Mouse (Mus musculus) thymus, adult 2 months (tissue): ENCODE data around the gene Dapl1. TPM values are rescaled to one million over a fixed set of nuclear protein-coding genes. Genes with fewer than 3 reads are reported as not detected.

Experiments
- DNase-seq: peaks from one replicate; pipeline ENCODE4 v3.0.0; 2021
- H3K27ac ChIP-seq: fragments of 200-500 bp; 2 replicates; pipeline ENCODE4 v1.5.1; 2012; ENCODE audit warnings: low read length, control low read depth; ENCODE audit not compliant: control insufficient read depth, insufficient read depth
- H3K27me3 ChIP-seq: fragments of 200-500 bp; 2 replicates; pipeline ENCODE4 v1.6.1; 2012; ENCODE audit warnings: mild to moderate bottlenecking, low read length, moderate library complexity, mixed read lengths; ENCODE audit not compliant: control insufficient read depth, insufficient read depth
- H3K36me3 ChIP-seq: fragments of 200-500 bp; 2 replicates; pipeline ENCODE4 v1.6.1; 2012; ENCODE audit warnings: mild to moderate bottlenecking, low read length, moderate library complexity; ENCODE audit not compliant: control insufficient read depth, insufficient read depth
- H3K4me1 ChIP-seq: fragments of 200-500 bp; replicated peaks from 2 replicates; pipeline ENCODE4 v1.6.1; 2012; ENCODE audit warnings: low read length; ENCODE audit not compliant: control insufficient read depth, insufficient read depth
- H3K4me3 ChIP-seq: fragments of 200-500 bp; 2 replicates; pipeline ENCODE4 v1.5.1; 2012; ENCODE audit warnings: mild to moderate bottlenecking, low read length, control low read depth, moderate library complexity; ENCODE audit not compliant: control insufficient read depth, insufficient read depth
- CTCF ChIP-seq: fragments of 200-500 bp; IDR thresholded peaks from 2 replicates; pipeline ENCODE4 v1.5.1; 2012; ENCODE audit warnings: mild to moderate bottlenecking, control low read depth, low read length, moderate library complexity, borderline replicate concordance; ENCODE audit not compliant: control insufficient read depth, poor library complexity, insufficient read depth; ENCODE audit errors: extremely low read depth
- POLR2A ChIP-seq: fragments of 200-500 bp; IDR thresholded peaks from 2 replicates; pipeline ENCODE4 v1.6.1; 2012; ENCODE audit warnings: mild to moderate bottlenecking, low read length, control low read depth, moderate library complexity; ENCODE audit not compliant: control insufficient read depth, poor library complexity, insufficient read depth; ENCODE audit errors: extremely low read depth
- WGBS: fragments of 180-500 bp; shearing (Covaris S2); methylation state at CpG from one replicate; pipeline ENCODE4 v1.1.7; 2018; 5-methylcytosine and 5-hydroxymethylcytosine counted together
- polyA plus RNA-seq: library from polyadenylated mRNA; depleted of rRNA; stranded (reverse); fragments of >200 nt; gene quantifications from 2 replicates; pipeline ENCODE4 v1.2.3, GENCODE M21; 2012; rRNA removed

Dapl1 gene
- 4.1 and 4.7 TPM in 2 replicates for polyA plus RNA-seq

- H3K4me1 ChIP-seq: peaks cover 13% of the 10 kb centered on the region
- WGBS: 90% methylated on average over 9 of the region's 9 CpGs
- no peaks in the 10 kb centered on the region for H3K36me3 ChIP-seq
- no peak within 1 kb of the TSS for H3K27ac ChIP-seq
- no peak for DNase-seq
- H3K4me3 ChIP-seq: no peak within 1 kb of the TSS
- TF ChIP-seq CTCF (no peak), POLR2A (no peak)
- no peaks in the 10 kb centered on the region for H3K27me3 ChIP-seq
These were observed at the start of gene Dapl1 for GRCm38 (mm10) chr2:59484438-59484837. Gene Dapl1, plus strand, starts transcription at chr2:59484653.

GRCm38 (mm10) chr2:59434820-59435219 is 49.6 kb upstream of the Dapl1 start:
- H3K4me1 ChIP-seq: peaks cover 15% of the 10 kb centered on the region
- H3K4me3 ChIP-seq: no peak overlapping the region
- 94% methylated on average over 9 of the region's 9 CpGs for WGBS
- no peak for TF ChIP-seq POLR2A
- TF ChIP-seq CTCF: no peak
- no peaks in the 10 kb centered on the region for H3K27me3 ChIP-seq
- no peak overlapping the region for H3K27ac ChIP-seq
- no peak for DNase-seq
- no peaks in the 10 kb centered on the region for H3K36me3 ChIP-seq

GRCm38 (mm10) chr2:59437684-59438393 is 46.6 kb upstream of the Dapl1 start:
- no peaks in the 10 kb centered on the region for H3K27me3 ChIP-seq
- H3K27ac ChIP-seq: no peak overlapping the region
- TF ChIP-seq POLR2A (no peak), CTCF (no peak)
- H3K4me1 ChIP-seq: peaks cover 15% of the 10 kb centered on the region
- H3K36me3 ChIP-seq: no peaks in the 10 kb centered on the region
- DNase-seq: peak; percentile 27
- 43% methylated on average over 12 of the region's 12 CpGs for WGBS
- no peak overlapping the region for H3K4me3 ChIP-seq

GRCm38 (mm10) chr2:59438479-59438935 is 45.9 kb upstream of the Dapl1 start:
- H3K27ac ChIP-seq: peak overlapping the region; percentile 53; the same call in 1 of the 2 replicates
- H3K27me3 ChIP-seq: no peaks in the 10 kb centered on the region
- H3K36me3 ChIP-seq: no peaks in the 10 kb centered on the region
- peak overlapping the region; percentile 21 for H3K4me3 ChIP-seq
- DNase-seq: peak; percentile 71
- H3K4me1 ChIP-seq: peaks cover 15% of the 10 kb centered on the region
- TF ChIP-seq CTCF: no peak
- TF ChIP-seq POLR2A: no peak
- 1% methylated on average over 10 of the region's 10 CpGs for WGBS

- WGBS: 94% methylated on average over 9 of the region's 9 CpGs
- Histone ChIP-seq H3K27me3 (no peaks in the 10 kb centered on the region), H3K36me3 (no peaks in the 10 kb centered on the region), H3K4me3 (no peak overlapping the region), H3K4me1 (peaks cover 15% of the 10 kb centered on the region), H3K27ac (no peak overlapping the region)
- TF ChIP-seq POLR2A: no peak
- TF ChIP-seq CTCF: no peak
- DNase-seq: no peak
These were observed 44.6 kb upstream of the Dapl1 start for GRCm38 (mm10) chr2:59439824-59440223.

- H3K27ac ChIP-seq: no peak overlapping the region
- WGBS: 30% methylated on average over 5 of the region's 5 CpGs
- peaks cover 15% of the 10 kb centered on the region for H3K4me1 ChIP-seq
- no peaks in the 10 kb centered on the region for H3K27me3 ChIP-seq
- H3K4me3 ChIP-seq: no peak overlapping the region
- no peaks in the 10 kb centered on the region for H3K36me3 ChIP-seq
- peak; percentile 78 for DNase-seq
- TF ChIP-seq POLR2A (no peak), CTCF (peak; percentile 76; the same call in 1 of the 2 replicates)
These were observed 44.0 kb upstream of the Dapl1 start for GRCm38 (mm10) chr2:59440481-59440880.
